Mouse (Mus musculus): Measurements from ENCODE around the gene Nwd1.
A peak's percentile ranks its signal among the peaks of the same experiment; 100 is the strongest.

Nwd1 gene

DNA sequence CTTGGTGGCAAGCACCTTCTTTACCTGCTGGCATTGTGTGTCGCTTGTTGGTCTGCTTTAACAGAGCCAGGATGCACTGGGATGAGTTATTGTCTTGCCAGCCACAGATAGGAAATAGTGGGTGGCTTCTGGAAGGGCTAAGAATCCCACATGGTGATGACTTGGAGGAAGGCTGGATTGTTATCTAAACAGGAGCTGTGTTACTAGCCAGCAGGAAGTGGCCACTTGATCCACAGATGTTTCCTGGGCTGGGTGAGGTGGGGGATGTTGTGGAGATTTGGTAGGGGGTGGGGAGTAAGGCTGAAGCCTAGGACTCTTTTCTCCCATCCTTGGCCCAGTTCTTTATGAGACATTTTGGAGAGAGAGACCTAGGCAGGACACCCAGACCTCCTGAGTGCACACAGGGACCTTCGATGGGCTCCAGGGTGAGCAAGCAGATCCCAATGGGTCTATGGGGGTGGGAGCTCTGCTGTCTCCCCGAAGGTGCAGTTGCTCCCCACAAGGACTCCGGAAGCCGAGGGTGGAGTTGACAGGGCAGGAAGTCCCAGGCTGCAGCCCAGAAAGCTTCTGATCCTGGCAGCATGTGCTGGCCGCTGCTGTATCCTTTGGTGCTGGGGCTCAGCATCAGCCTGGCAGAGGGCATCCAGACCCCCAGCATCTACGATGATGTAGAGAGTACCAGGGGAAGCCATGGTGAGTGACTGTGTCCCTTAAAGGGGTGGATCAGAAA lies 115.0 kb downstream of the Nwd1 start, which contains the start of gene F2rl3:
TSS of gene F2rl3 (plus strand) at position 559 of the 730 bp plus-strand sequence.
- DNase-seq (ENCODE audit: low read depth in 2 of 2, low spot score in 2 of 2) = peak; percentile 25 to 26

DNA sequence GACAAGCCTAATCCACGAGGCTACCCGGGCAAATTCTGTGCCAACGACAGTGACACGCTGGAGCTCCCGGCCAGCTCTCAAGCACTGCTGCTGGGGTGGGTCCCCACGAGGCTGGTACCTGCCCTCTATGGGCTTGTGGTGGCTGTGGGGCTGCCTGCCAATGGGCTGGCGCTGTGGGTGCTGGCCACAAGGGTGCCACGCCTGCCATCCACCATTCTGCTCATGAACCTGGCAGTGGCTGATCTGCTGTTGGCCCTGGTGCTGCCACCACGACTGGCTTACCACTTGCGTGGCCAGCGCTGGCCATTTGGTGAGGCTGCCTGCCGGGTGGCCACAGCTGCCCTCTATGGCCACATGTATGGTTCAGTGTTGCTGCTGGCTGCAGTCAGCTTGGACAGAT lies 115.8 kb downstream of the Nwd1 start:
- no peak for DNase-seq (ENCODE audit: low read depth in 2 of 2, low spot score in 2 of 2)

DNA sequence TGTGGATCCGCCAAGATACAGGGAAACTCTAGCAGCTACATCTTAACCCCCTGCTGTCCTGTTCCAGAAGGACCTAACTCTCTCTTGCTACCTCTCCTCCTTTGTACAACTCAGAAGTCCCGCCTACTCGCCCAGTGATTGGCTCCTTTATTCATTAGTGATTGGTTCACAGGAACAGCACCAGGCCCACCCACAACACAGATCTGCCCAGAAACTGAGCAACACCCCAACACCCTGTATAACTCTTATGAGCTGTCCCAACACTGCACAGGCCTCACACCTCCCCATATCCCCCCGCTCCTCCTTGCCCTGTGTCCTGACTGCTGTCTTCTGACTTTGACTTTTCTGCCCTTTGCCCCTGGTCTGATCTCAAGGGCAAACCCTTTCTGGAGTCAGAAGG lies 119.2 kb downstream of the Nwd1 start:
- no peak for DNase-seq (ENCODE audit: low read depth in 2 of 2, low spot score in 2 of 2)

DNA sequence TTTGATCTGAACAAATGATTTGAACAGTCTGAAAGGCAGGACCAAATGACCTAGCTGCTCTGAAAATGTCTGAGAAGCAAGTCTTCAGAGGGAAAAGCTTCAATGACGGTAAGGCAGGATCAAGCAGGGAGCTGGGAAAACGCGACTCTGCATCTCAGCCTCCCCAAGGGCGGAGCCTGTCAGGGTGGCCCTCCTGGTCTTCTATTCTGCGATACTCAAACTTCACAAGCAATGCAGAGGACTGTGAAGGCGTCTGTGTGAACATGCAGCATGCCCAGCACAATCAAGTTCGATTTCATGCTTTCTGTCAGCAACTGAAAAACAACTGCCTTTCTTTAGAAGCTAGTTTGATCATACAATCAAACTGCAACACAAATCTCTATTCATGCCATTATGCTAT lies 120.3 kb downstream of the Nwd1 start:
- no peak for DNase-seq (ENCODE audit: low read depth in 2 of 2, low spot score in 2 of 2)
